Mouse (Mus musculus) G1E (cell line): ENCODE measurements around the gene Rab38.

ENCODE experiments used
- CTCF ChIP-seq: IDR thresholded peaks from 2 replicates; pipeline ENCODE4 v1.5.1; 2012; ENCODE audit warnings: low read depth, low read length, inconsistent platforms, mixed read lengths
- GATA1 ChIP-seq: IDR thresholded peaks from 2 replicates; pipeline ENCODE4 v1.6.1; 2012; ENCODE audit warnings: borderline replicate concordance, low read length, inconsistent platforms, mixed read lengths

- TF ChIP-seq CTCF = no peak
- no peak for TF ChIP-seq GATA1
These were observed 27.8 kb downstream of the Rab38 start for GRCm38 (mm10) chr7:88457827-88458226.
